Mouse (Mus musculus): Measurements from ENCODE around the gene Ptprh. TPM values are rescaled to one million over a fixed set of nuclear protein-coding genes. Genes with fewer than 3 reads are reported as not detected.

Gene Ptprh
- not detected in 2 replicates for polyA plus RNA-seq (2011; ENCODE audit: insufficient read depth, insufficient read length, low read depth, missing spikeins)

- TF ChIP-seq EP300 (IDR thresholded peaks at IDR 0.05; ENCODE audit: insufficient read depth, low read depth, low read length) (no peak), CTCF (IDR thresholded peaks at IDR 0.05; ENCODE audit: low read depth, low read length) (no peak), POLR2A (IDR thresholded peaks at IDR 0.05; ENCODE audit: insufficient read depth, low read length) (no peak)
- Histone ChIP-seq H3K4me1 (ENCODE audit: control insufficient read depth, insufficient read depth, low read length) (no peaks in the 10 kb centered on the region), H3K36me3 (ENCODE audit: control insufficient read depth, insufficient read depth, low read length, poor library complexity, severe bottlenecking) (no peaks in the 10 kb centered on the region), H3K9ac (ENCODE audit: low read depth, poor library complexity, severe bottlenecking) (no peak within 1 kb of the TSS), H3K27ac (ENCODE audit: insufficient read depth, low read length) (no peak within 1 kb of the TSS), H3K27me3 (ENCODE audit: control insufficient read depth, insufficient read depth, low read length, poor library complexity, severe bottlenecking) (no peaks in the 10 kb centered on the region), H3K9me3 (replicated peaks; ENCODE audit: control insufficient read depth, insufficient read depth, low read length, poor library complexity, severe bottlenecking) (no peaks in the 10 kb centered on the region; the same call in 1 of the 2 replicates), H3K4me3 (ENCODE audit: low read depth, low read length) (no peak within 1 kb of the TSS)
These were observed at the start of gene Ptprh for GRCm38 (mm10) chr7:4603873-4604272. TSS of gene Ptprh (minus strand) at chr7:4604041.

GRCm38 (mm10) chr7:4653351-4653750 is 49.5 kb upstream of the Ptprh start:
- no peak overlapping the region for H3K27ac ChIP-seq (ENCODE audit: insufficient read depth, low read length)
- H3K4me1 ChIP-seq (ENCODE audit: control insufficient read depth, insufficient read depth, low read length), result peaks cover 3% of the 10 kb centered on the region
- no peak overlapping the region for H3K4me3 ChIP-seq (ENCODE audit: low read depth, low read length)
- no peaks in the 10 kb centered on the region for H3K9me3 ChIP-seq (replicated peaks; ENCODE audit: control insufficient read depth, insufficient read depth, low read length, poor library complexity, severe bottlenecking)
- H3K36me3 ChIP-seq (ENCODE audit: control insufficient read depth, insufficient read depth, low read length, poor library complexity, severe bottlenecking), result peaks cover 2% of the 10 kb centered on the region; the same call in 1 of the 2 replicates
- no peak for TF ChIP-seq CTCF (IDR thresholded peaks at IDR 0.05; ENCODE audit: low read depth, low read length)
- no peak for TF ChIP-seq POLR2A (IDR thresholded peaks at IDR 0.05; ENCODE audit: insufficient read depth, low read length)
- TF ChIP-seq EP300 (IDR thresholded peaks at IDR 0.05; ENCODE audit: insufficient read depth, low read depth, low read length), result no peak
- no peak overlapping the region for H3K9ac ChIP-seq (ENCODE audit: low read depth, poor library complexity, severe bottlenecking)
- no peaks in the 10 kb centered on the region for H3K27me3 ChIP-seq (ENCODE audit: control insufficient read depth, insufficient read depth, low read length, poor library complexity, severe bottlenecking)

GRCm38 (mm10) chr7:4652726-4653125 is 48.9 kb upstream of the Ptprh start:
- Histone ChIP-seq H3K36me3 (ENCODE audit: control insufficient read depth, insufficient read depth, low read length, poor library complexity, severe bottlenecking) (peaks cover 2% of the 10 kb centered on the region; the same call in 1 of the 2 replicates), H3K9me3 (replicated peaks; ENCODE audit: control insufficient read depth, insufficient read depth, low read length, poor library complexity, severe bottlenecking) (no peaks in the 10 kb centered on the region), H3K4me3 (ENCODE audit: low read depth, low read length) (no peak overlapping the region), H3K27ac (ENCODE audit: insufficient read depth, low read length) (no peak overlapping the region), H3K4me1 (ENCODE audit: control insufficient read depth, insufficient read depth, low read length) (peaks cover 3% of the 10 kb centered on the region), H3K27me3 (ENCODE audit: control insufficient read depth, insufficient read depth, low read length, poor library complexity, severe bottlenecking) (no peaks in the 10 kb centered on the region), H3K9ac (ENCODE audit: low read depth, poor library complexity, severe bottlenecking) (no peak overlapping the region)
- TF ChIP-seq CTCF (IDR thresholded peaks at IDR 0.05; ENCODE audit: low read depth, low read length), result no peak

- no peaks in the 10 kb centered on the region for H3K4me1 ChIP-seq (ENCODE audit: control insufficient read depth, insufficient read depth, low read length)
- no peak overlapping the region for H3K9ac ChIP-seq (ENCODE audit: low read depth, poor library complexity, severe bottlenecking)
- peaks cover 2% of the 10 kb centered on the region; the same call in 1 of the 2 replicates for H3K36me3 ChIP-seq (ENCODE audit: control insufficient read depth, insufficient read depth, low read length, poor library complexity, severe bottlenecking)
These were observed 47.7 kb upstream of the Ptprh start for GRCm38 (mm10) chr7:4651581-4651980.

GRCm38 (mm10) chr7:4647992-4648391 is 44.2 kb upstream of the Ptprh start:
- Histone ChIP-seq H3K27ac (ENCODE audit: insufficient read depth, low read length) (no peak overlapping the region), H3K27me3 (ENCODE audit: control insufficient read depth, insufficient read depth, low read length, poor library complexity, severe bottlenecking) (no peaks in the 10 kb centered on the region), H3K9me3 (replicated peaks; ENCODE audit: control insufficient read depth, insufficient read depth, low read length, poor library complexity, severe bottlenecking) (no peaks in the 10 kb centered on the region), H3K4me1 (ENCODE audit: control insufficient read depth, insufficient read depth, low read length) (no peaks in the 10 kb centered on the region), H3K4me3 (ENCODE audit: low read depth, low read length) (no peak overlapping the region), H3K9ac (ENCODE audit: low read depth, poor library complexity, severe bottlenecking) (no peak overlapping the region), H3K36me3 (ENCODE audit: control insufficient read depth, insufficient read depth, low read length, poor library complexity, severe bottlenecking) (peaks cover 8% of the 10 kb centered on the region)
- TF ChIP-seq CTCF (IDR thresholded peaks at IDR 0.05; ENCODE audit: low read depth, low read length), result no peak
- TF ChIP-seq EP300 (IDR thresholded peaks at IDR 0.05; ENCODE audit: insufficient read depth, low read depth, low read length), result no peak
- TF ChIP-seq POLR2A (IDR thresholded peaks at IDR 0.05; ENCODE audit: insufficient read depth, low read length), result no peak

More at GRCm38 (mm10) chr7:4651581-4651980, 47.7 kb upstream of the Ptprh start:
- H3K9me3 ChIP-seq (replicated peaks; ENCODE audit: control insufficient read depth, insufficient read depth, low read length, poor library complexity, severe bottlenecking), result no peaks in the 10 kb centered on the region
- TF ChIP-seq EP300 (IDR thresholded peaks at IDR 0.05; ENCODE audit: insufficient read depth, low read depth, low read length) (no peak), CTCF (IDR thresholded peaks at IDR 0.05; ENCODE audit: low read depth, low read length) (no peak), POLR2A (IDR thresholded peaks at IDR 0.05; ENCODE audit: insufficient read depth, low read length) (no peak)
- H3K27me3 ChIP-seq (ENCODE audit: control insufficient read depth, insufficient read depth, low read length, poor library complexity, severe bottlenecking), result no peaks in the 10 kb centered on the region
- H3K27ac ChIP-seq (ENCODE audit: insufficient read depth, low read length), result no peak overlapping the region
- H3K4me3 ChIP-seq (ENCODE audit: low read depth, low read length), result no peak overlapping the region

GRCm38 (mm10) chr7:4647291-4647690 is 43.5 kb upstream of the Ptprh start:
- no peak overlapping the region for H3K27ac ChIP-seq (ENCODE audit: insufficient read depth, low read length)
- no peak for TF ChIP-seq EP300 (IDR thresholded peaks at IDR 0.05; ENCODE audit: insufficient read depth, low read depth, low read length)
- no peak for TF ChIP-seq POLR2A (IDR thresholded peaks at IDR 0.05; ENCODE audit: insufficient read depth, low read length)
- no peak for TF ChIP-seq CTCF (IDR thresholded peaks at IDR 0.05; ENCODE audit: low read depth, low read length)
- H3K36me3 ChIP-seq (ENCODE audit: control insufficient read depth, insufficient read depth, low read length, poor library complexity, severe bottlenecking), result peaks cover 10% of the 10 kb centered on the region
- H3K4me3 ChIP-seq (ENCODE audit: low read depth, low read length), result no peak overlapping the region
- H3K9me3 ChIP-seq (replicated peaks; ENCODE audit: control insufficient read depth, insufficient read depth, low read length, poor library complexity, severe bottlenecking), result no peaks in the 10 kb centered on the region
- no peak overlapping the region for H3K9ac ChIP-seq (ENCODE audit: low read depth, poor library complexity, severe bottlenecking)
- no peaks in the 10 kb centered on the region for H3K27me3 ChIP-seq (ENCODE audit: control insufficient read depth, insufficient read depth, low read length, poor library complexity, severe bottlenecking)
- H3K4me1 ChIP-seq (ENCODE audit: control insufficient read depth, insufficient read depth, low read length), result no peaks in the 10 kb centered on the region
